Mouse (Mus musculus) thymus, adult 2 months (tissue): ENCODE data around the gene Zfp382.

Experiments
- CTCF ChIP-seq: fragments of 200-500 bp; IDR thresholded peaks from 2 replicates; pipeline ENCODE4 v1.5.1; 2012; ENCODE audit warnings: mild to moderate bottlenecking, control low read depth, low read length, moderate library complexity, borderline replicate concordance; ENCODE audit not compliant: control insufficient read depth, poor library complexity, insufficient read depth; ENCODE audit errors: extremely low read depth
- POLR2A ChIP-seq: fragments of 200-500 bp; IDR thresholded peaks from 2 replicates; pipeline ENCODE4 v1.6.1; 2012; ENCODE audit warnings: mild to moderate bottlenecking, low read length, control low read depth, moderate library complexity; ENCODE audit not compliant: control insufficient read depth, poor library complexity, insufficient read depth; ENCODE audit errors: extremely low read depth

- TF ChIP-seq CTCF: no peak
- TF ChIP-seq POLR2A: no peak
Measured at GRCm38 (mm10) chr7:30093918-30094415, 27.8 kb upstream of the Zfp382 start.
